Mouse (Mus musculus) bone marrow macrophage, adult 2 months (primary cell): Measurements from ENCODE around the gene Fank1.

Source experiments
- CTCF ChIP-seq: IDR thresholded peaks from 2 replicates; pipeline ENCODE4 v1.5.1; 2012; ENCODE audit warnings: low read depth, mild to moderate bottlenecking, low read length, moderate library complexity
- POLR2A ChIP-seq: IDR thresholded peaks from 2 replicates; pipeline ENCODE4 v1.6.1; 2012; ENCODE audit warnings: mild to moderate bottlenecking, low read depth, low read length, borderline replicate concordance

DNA sequence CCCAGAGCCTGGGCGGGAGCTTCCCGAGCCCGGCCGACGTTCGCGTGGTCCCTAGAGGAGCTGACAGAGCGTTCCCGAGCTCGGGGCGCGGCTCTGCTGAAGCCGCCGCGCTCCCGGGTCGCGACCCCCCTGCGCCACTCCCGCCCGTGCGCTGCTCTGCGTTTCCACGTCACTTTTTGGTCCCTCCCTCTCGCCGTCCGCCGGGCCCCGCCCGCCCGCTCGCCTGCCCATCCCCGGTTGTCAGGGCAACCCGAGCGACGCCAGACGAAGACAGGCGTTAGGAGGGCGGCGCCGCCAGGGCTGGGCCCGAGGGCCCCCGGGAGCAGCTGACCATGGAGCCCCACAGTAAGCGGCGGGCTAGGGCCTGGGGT, at the start of gene Fank1:
- no peak for TF ChIP-seq POLR2A
- no peak for TF ChIP-seq CTCF
